Mouse (Mus musculus): Measurements from ENCODE around the gene Gpr83. TPM values are rescaled to one million over a fixed set of nuclear protein-coding genes. Genes with fewer than 3 reads are reported as not detected.
A peak's percentile ranks its signal among the peaks of the same experiment; 100 is the strongest.

Gene Gpr83
- polyA plus RNA-seq, 1 experiment from 2014 or later = 0.65 TPM

DNA sequence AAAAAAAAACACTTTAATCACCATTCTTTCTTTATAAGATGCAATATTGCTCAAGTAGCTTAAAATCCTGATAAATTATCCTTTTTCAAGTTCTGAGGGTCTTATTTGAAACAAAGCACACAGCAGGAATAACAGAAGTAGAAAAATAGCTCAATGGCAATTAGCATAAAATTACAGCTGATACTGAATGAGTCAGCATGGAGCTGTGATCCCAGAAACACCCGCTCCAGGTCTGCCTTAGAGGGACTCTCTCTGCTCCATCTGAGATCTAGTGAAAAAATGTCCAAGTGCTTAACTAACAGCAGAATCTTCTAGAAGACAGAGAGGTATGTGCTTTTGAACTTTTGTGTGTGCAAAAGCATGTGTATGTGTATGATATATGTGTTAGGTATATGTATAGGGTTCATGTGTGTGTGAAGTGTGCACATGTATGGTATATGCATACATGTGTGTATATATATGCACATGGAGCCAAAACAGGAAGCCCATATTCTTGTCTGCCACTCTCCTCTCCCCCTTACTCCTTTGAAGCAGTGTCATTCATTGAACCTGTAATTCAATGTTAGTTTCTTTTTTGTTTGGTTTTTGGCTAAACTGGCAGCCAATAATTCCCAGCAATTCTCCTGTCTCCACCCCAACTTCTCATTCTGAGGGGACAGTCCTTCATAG is 11.6 kb upstream of the Gpr83 start:
- Histone ChIP-seq H3K36me3 (no peaks in the 10 kb centered on the region), H3K4me1 (replicated peaks) (no peaks in the 10 kb centered on the region), H3K9me3 (no peaks in the 10 kb centered on the region), H3K4me3 (no peak overlapping the region), H3K27me3 (ENCODE audit: insufficient read depth, poor library complexity, severe bottlenecking) (no peaks in the 10 kb centered on the region), H3K27ac (no peak overlapping the region)
- DNase-seq (ENCODE audit: low spot score) = no peak
- 75% methylated on average over 1 of the region's 1 CpGs for WGBS

DNA sequence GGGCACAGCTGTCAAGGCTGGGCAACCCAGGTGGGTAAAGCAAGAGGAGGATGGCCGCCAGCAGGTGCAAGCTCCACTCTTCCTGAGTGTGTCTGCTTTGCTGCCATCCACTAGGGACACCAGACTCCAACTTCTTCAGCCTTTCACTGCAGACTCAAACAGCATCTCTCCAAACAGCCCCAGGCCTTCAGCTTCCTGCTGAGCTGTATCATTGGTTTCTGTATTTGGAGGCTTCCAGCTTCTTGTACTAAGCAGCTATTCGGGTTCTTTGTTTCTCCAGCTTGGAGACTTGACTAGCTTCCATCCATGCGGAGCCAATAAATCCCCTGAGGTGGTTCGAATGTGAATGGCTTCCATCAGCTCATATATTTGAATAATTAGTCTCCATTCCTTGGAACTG is 5.4 kb upstream of the Gpr83 start:
- H3K4me1 ChIP-seq (replicated peaks) = peaks cover 1% of the 10 kb centered on the region
- H3K4me3 ChIP-seq = no peak overlapping the region
- whole genome bisulfite sequencing = 70% methylated on average over 4 of the region's 4 CpGs
- H3K27ac ChIP-seq = no peak overlapping the region
- DNase-seq (ENCODE audit: low spot score) = no peak
- H3K27me3 ChIP-seq (ENCODE audit: insufficient read depth, poor library complexity, severe bottlenecking) = peaks cover 21% of the 10 kb centered on the region
- H3K9me3 ChIP-seq = no peaks in the 10 kb centered on the region
- H3K36me3 ChIP-seq = no peaks in the 10 kb centered on the region

DNA sequence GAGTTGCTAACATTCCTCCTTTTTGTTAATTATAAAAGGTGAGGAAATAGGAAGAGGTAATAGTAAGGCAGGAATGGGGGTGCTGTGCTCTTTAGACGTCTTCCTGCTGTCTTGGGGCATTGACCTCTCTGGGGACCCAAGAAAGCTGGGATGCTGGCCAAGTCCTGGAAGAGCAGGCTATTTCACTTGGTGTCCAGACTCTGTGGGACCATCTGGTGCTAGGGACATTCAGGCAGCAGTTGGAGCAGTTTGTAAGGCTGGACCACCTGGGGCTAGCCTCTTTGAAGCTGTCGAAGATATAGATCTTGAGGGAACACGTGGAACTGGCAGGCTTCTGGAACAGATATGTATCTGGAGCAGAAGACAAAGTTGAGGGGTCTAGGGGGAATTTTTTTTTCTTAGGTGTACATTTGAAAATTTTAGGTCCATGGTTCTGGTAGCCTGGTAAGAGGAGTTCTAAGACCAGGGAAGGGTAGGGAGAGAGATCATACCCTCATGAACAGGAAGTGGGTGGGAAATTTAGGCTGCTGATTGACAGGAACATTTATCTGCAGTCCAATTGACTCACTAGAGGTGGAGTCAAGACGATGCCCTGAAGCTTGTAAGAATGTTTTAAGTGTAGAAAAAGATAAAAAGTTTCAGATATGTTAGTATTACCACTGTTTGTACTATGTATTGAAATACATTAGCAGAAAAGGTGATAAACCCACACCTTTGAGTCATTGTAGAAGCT is 2.9 kb upstream of the Gpr83 start:
- Histone ChIP-seq H3K4me1 (replicated peaks) (peaks cover 12% of the 10 kb centered on the region), H3K27ac (no peak overlapping the region), H3K36me3 (no peaks in the 10 kb centered on the region), H3K4me3 (no peak overlapping the region), H3K9me3 (no peaks in the 10 kb centered on the region), H3K27me3 (ENCODE audit: insufficient read depth, poor library complexity, severe bottlenecking) (peaks cover 46% of the 10 kb centered on the region)
- 59% methylated on average over 4 of the region's 4 CpGs for WGBS
- DNase-seq (ENCODE audit: low spot score) = no peak

DNA sequence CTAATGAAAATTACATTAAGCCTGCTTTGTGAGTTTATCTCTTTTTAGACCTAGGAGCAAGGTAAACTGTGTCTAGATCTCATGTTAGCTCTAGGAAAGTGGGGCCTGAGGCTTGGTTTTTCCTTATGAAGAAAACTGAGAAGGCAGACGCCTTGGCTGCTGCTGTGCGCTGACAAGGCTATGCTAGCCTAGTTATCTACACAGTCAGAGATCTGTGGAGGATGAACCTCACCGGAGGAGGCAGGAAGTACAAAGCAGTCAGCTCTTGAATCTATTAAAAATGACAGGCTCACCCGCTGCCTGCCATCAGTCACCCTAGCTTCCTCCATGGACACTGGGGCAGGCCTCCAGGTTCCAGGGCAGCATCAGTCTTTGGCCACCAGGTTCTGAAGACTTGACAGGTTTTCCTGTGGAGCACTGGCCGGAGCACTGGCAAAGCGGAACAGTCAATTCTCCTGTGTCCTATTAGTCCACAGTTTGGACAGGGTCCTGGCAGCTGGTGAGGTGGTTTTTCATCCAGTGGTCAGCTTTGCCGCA is 1.8 kb upstream of the Gpr83 start:
- Histone ChIP-seq H3K27ac (no peak overlapping the region), H3K27me3 (ENCODE audit: insufficient read depth, poor library complexity, severe bottlenecking) (peaks cover 58% of the 10 kb centered on the region), H3K9me3 (no peaks in the 10 kb centered on the region), H3K4me3 (no peak overlapping the region), H3K4me1 (replicated peaks) (peaks cover 15% of the 10 kb centered on the region), H3K36me3 (no peaks in the 10 kb centered on the region)
- no peak for DNase-seq (ENCODE audit: low spot score)
- 76% methylated on average over 7 of the region's 7 CpGs for WGBS

DNA sequence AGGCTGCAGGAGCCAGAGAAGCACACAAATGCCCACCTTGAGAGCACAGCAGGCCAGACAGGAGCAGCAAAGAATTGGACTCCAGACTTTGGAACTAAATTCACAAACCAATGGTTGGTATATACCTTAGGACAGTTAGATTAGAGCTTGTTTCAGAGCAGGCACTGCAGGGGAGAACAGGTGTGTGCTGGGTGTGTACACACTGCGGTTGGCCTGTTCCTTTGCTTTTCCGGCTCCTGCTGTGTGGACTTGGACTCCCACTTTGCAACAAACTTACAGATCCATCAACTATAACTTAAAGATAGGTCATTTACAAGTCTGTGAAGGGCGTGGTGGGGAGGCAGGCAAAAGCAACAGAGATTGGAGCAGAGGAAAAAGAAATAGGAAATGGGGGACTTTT is 1.2 kb upstream of the Gpr83 start:
- 84% methylated on average over 3 of the region's 3 CpGs for WGBS
- H3K9me3 ChIP-seq = no peaks in the 10 kb centered on the region
- H3K4me1 ChIP-seq (replicated peaks) = peaks cover 15% of the 10 kb centered on the region
- no peaks in the 10 kb centered on the region for H3K36me3 ChIP-seq
- DNase-seq (ENCODE audit: low spot score) = no peak
- H3K4me3 ChIP-seq = no peak overlapping the region
- peaks cover 58% of the 10 kb centered on the region for H3K27me3 ChIP-seq (ENCODE audit: insufficient read depth, poor library complexity, severe bottlenecking)
- H3K27ac ChIP-seq = no peak overlapping the region

DNA sequence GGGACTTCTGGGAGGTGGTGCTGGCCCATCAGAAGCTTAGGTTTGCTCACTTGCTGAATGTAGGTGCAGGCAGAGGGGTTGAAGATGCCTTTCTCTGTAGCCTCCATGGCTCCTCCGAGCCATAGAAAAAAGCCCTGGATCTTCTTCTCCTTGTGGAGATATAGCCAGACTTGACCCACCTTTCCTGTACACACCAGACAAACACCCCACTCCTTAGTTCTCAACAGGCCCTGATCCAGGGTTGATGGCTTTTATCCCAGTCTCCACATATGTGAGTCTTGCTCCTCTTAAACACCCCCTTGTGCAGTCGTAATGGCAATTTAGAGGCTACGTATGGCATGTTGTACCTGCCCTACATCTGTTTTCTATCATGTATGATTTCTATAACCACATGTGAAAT is 3.1 kb downstream of the Gpr83 start:
- 89% methylated on average over 3 of the region's 3 CpGs for WGBS
- no peaks in the 10 kb centered on the region for H3K9me3 ChIP-seq
- peaks cover 15% of the 10 kb centered on the region for H3K4me1 ChIP-seq (replicated peaks)
- H3K27ac ChIP-seq = no peak overlapping the region
- H3K36me3 ChIP-seq = no peaks in the 10 kb centered on the region
- no peak for DNase-seq (ENCODE audit: low spot score)
- H3K4me3 ChIP-seq = no peak overlapping the region
- H3K27me3 ChIP-seq (ENCODE audit: insufficient read depth, poor library complexity, severe bottlenecking) = peaks cover 52% of the 10 kb centered on the region

DNA sequence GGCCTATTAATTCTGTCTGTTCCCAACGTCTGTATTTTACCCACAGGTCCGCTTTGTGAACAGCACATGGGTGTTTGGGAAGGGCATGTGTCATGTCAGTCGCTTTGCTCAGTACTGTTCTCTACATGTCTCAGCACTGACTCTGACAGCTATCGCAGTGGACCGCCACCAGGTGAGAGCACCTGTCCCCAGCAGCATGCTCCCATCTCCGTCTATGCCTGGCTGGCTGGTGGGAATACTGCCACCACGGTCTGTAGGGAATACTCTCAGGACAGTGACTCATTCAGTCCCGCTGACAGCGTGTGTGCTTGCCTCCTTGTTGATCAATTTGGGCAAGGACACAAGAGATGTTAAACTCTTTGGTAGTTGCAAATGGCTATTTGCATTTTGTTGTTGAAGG is 4.7 kb downstream of the Gpr83 start:
- 87% methylated on average over 9 of the region's 9 CpGs for WGBS
- Histone ChIP-seq H3K4me3 (no peak overlapping the region), H3K27ac (no peak overlapping the region), H3K27me3 (ENCODE audit: insufficient read depth, poor library complexity, severe bottlenecking) (peaks cover 38% of the 10 kb centered on the region), H3K4me1 (replicated peaks) (peaks cover 13% of the 10 kb centered on the region), H3K36me3 (no peaks in the 10 kb centered on the region), H3K9me3 (no peaks in the 10 kb centered on the region)
- DNase-seq (ENCODE audit: low spot score) = no peak

DNA sequence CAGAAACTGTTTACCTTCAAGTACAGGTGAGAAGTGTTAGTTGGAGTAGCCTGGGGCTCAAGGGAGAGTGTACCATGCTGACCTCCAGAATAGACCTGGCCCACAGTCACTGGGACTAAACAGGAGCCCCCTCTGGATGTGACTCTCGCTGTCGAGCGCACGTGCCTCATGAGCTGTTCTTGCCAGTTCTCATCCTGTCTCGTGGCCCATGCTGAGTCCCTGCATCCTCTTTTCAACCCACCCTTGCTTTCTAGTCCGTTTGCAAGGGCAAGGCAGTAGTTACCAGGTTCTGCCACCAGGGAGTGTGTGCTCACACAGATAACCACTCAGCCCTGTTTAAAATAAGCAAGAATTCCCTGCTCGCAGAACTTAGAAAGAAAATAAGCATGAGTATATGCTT is 6.9 kb downstream of the Gpr83 start:
- WGBS = 42% methylated on average over 7 of the region's 7 CpGs
- H3K4me3 ChIP-seq = no peak overlapping the region
- DNase-seq (ENCODE audit: low spot score) = peak; percentile 48

DNA sequence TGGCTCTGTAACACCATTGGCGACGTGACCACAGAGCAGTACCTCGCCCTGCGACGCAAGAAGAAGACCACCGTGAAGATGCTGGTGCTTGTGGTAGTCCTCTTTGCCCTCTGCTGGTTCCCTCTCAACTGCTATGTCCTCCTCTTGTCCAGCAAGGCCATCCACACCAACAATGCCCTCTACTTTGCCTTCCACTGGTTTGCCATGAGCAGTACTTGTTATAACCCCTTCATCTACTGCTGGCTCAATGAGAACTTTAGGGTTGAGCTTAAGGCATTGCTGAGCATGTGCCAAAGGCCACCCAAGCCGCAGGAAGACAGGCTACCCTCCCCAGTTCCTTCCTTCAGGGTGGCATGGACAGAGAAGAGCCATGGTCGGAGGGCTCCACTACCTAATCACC is 8.3 kb downstream of the Gpr83 start:
- peaks cover 16% of the 10 kb centered on the region for H3K4me1 ChIP-seq (replicated peaks)
- H3K27ac ChIP-seq = no peak overlapping the region
- peaks cover 3% of the 10 kb centered on the region; the same call in 1 of the 2 replicates for H3K27me3 ChIP-seq (ENCODE audit: insufficient read depth, poor library complexity, severe bottlenecking)
- no peaks in the 10 kb centered on the region for H3K9me3 ChIP-seq
- WGBS = 91% methylated on average over 8 of the region's 8 CpGs
- H3K36me3 ChIP-seq = no peaks in the 10 kb centered on the region
- no peak overlapping the region for H3K4me3 ChIP-seq
- no peak for DNase-seq (ENCODE audit: low spot score)

More for the DNA sequence above, 6.9 kb downstream of the Gpr83 start:
- Histone ChIP-seq H3K36me3 (no peaks in the 10 kb centered on the region), H3K9me3 (no peaks in the 10 kb centered on the region), H3K4me1 (replicated peaks) (peaks cover 8% of the 10 kb centered on the region), H3K27me3 (ENCODE audit: insufficient read depth, poor library complexity, severe bottlenecking) (peaks cover 16% of the 10 kb centered on the region), H3K27ac (no peak overlapping the region)

DNA sequence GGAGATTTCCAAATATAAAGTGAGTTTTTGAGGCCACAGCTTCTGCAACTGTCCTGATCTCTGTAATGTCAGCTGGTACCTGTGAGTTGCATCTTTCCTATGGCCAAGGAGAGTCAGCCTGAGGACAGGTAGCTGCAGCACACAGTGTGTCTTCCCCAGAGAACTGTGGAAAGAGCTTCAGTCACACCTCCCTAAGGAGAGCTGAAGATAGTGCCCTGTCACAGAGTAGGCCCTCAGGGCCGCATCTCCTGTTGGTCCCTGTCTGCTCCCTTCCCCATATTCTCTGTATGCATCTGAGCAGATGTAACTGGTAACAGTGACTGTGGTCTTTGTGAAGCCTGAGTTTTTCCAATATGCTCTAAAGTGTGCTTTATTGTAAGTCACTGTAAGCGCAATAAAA is 10.4 kb downstream of the Gpr83 start:
- WGBS = 92% methylated on average over 2 of the region's 2 CpGs
- no peak overlapping the region for H3K4me3 ChIP-seq
- H3K27ac ChIP-seq = peak overlapping the region; percentile 36; the same call in 1 of the 2 replicates
- H3K27me3 ChIP-seq (ENCODE audit: insufficient read depth, poor library complexity, severe bottlenecking) = peaks cover 3% of the 10 kb centered on the region; the same call in 1 of the 2 replicates
- no peaks in the 10 kb centered on the region for H3K9me3 ChIP-seq
- H3K4me1 ChIP-seq (replicated peaks) = peaks cover 16% of the 10 kb centered on the region
- no peak for DNase-seq (ENCODE audit: low spot score)
- no peaks in the 10 kb centered on the region for H3K36me3 ChIP-seq

DNA sequence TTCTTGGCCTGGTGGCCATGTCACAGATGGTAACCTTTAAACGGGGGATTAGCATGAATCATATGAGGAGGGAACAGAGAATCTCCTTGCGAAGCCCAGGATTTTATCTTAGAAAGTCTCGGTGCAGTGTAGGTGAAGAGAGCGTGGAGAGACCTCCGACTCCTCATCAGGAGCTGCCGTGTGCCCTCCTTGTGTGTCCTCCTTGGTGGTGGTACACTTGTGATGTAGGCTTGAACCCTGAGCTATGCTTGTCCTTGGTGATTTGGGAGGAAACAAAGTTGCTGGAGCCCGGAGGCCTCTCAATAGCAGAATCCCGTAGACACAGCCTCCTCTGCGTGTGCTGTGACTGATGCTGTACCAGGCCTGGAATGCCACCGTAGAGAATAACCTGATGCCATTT is 10.8 kb downstream of the Gpr83 start:
- WGBS = 92% methylated on average over 10 of the region's 10 CpGs
- Histone ChIP-seq H3K4me1 (replicated peaks) (peaks cover 16% of the 10 kb centered on the region), H3K4me3 (no peak overlapping the region), H3K27me3 (ENCODE audit: insufficient read depth, poor library complexity, severe bottlenecking) (peaks cover 3% of the 10 kb centered on the region; the same call in 1 of the 2 replicates), H3K9me3 (no peaks in the 10 kb centered on the region), H3K36me3 (no peaks in the 10 kb centered on the region), H3K27ac (peak overlapping the region; percentile 36; the same call in 1 of the 2 replicates)
- no peak for DNase-seq (ENCODE audit: low spot score)

DNA sequence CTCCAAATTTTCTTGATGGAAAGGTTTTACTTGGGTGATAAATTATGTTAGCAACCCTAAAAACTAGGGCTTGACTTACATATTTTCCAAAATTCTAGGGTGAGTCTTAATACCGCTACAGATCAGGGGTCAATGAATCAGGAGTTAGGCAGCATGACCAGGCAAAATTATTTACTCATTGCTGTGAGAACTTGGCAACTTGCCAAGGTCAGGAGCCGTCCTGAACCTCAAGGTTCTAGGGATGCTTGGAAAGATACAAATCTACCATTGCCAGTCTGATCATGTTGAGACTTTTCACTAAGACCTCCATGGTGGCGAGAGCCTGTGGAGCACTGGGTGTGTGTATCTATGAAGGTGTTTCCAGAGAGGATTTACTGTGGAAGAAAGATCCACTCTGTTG is 11.5 kb downstream of the Gpr83 start:
- peak overlapping the region; percentile 80 for H3K27ac ChIP-seq
- 83% methylated on average over 3 of the region's 3 CpGs for WGBS
- DNase-seq (ENCODE audit: low spot score) = no peak
- H3K36me3 ChIP-seq = no peaks in the 10 kb centered on the region
- peaks cover 20% of the 10 kb centered on the region for H3K4me1 ChIP-seq (replicated peaks)
- no peaks in the 10 kb centered on the region for H3K9me3 ChIP-seq
- no peak overlapping the region for H3K4me3 ChIP-seq
- H3K27me3 ChIP-seq (ENCODE audit: insufficient read depth, poor library complexity, severe bottlenecking) = peaks cover 3% of the 10 kb centered on the region; the same call in 1 of the 2 replicates
